Mouse (Mus musculus) hindbrain, embryonic 12.5 days (tissue): ENCODE results near the gene Mcm10. TPM values are rescaled to one million over a fixed set of nuclear protein-coding genes. Genes with fewer than 3 reads are reported as not detected.

Experiments
- ATAC-seq: fragments of 200-750 bp; cut with Nextera tagmentation; 2 replicates; pipeline ENCODE4 v1.8.0; 2017; ENCODE audit warnings: moderate TSS enrichment; ENCODE audit not compliant: low FRiP score
- H3K27ac ChIP-seq: fragments of 300-500 bp; sonication (generic); 2 replicates; pipeline ENCODE4 v1.5.1; 2016; ENCODE audit warnings: mild to moderate bottlenecking
- H3K27me3 ChIP-seq: fragments of 300-500 bp; sonication (generic); 2 replicates; pipeline ENCODE4 v1.6.1; 2016; ENCODE audit warnings: mild to moderate bottlenecking
- H3K36me3 ChIP-seq: fragments of 300-500 bp; sonication (generic); 2 replicates; pipeline ENCODE4 v1.6.1; 2016; ENCODE audit warnings: mild to moderate bottlenecking
- H3K4me1 ChIP-seq: fragments of 300-500 bp; sonication (generic); 2 replicates; pipeline ENCODE4 v1.6.1; 2016
- H3K4me2 ChIP-seq: fragments of 300-500 bp; sonication (generic); replicated peaks from 2 replicates; pipeline ENCODE4 v1.6.1; 2016; ENCODE audit warnings: mild to moderate bottlenecking
- H3K4me3 ChIP-seq: fragments of 300-500 bp; sonication (generic); 2 replicates; pipeline ENCODE4 v1.5.1; 2016; ENCODE audit warnings: mild to moderate bottlenecking
- H3K9ac ChIP-seq: fragments of 300-500 bp; sonication (generic); 2 replicates; pipeline ENCODE4 v1.6.1; 2016; ENCODE audit warnings: mild to moderate bottlenecking, moderate library complexity
- H3K9me3 ChIP-seq: fragments of 300-500 bp; sonication (generic); replicated peaks from 2 replicates; pipeline ENCODE4 v1.6.1; 2016; ENCODE audit warnings: mild to moderate bottlenecking
- WGBS: fragments of 180-500 bp; shearing (Covaris S2); methylation state at CpG from one replicate; pipeline ENCODE4 v1.1.7; 2016; 5-methylcytosine and 5-hydroxymethylcytosine counted together
- polyA plus RNA-seq: library from polyadenylated mRNA; unstranded; fragments of >200 nt; fragmentation: Nextera tagmentation; extraction: Ambion mirVana; gene quantifications from 2 replicates; pipeline ENCODE4 v1.2.1, GENCODE M21; 2016

Mcm10 gene
- polyA plus RNA-seq, 1 experiment from 2014 or later: 23.1 TPM

- ATAC-seq: no peak
- no peaks in the 10 kb centered on the region for H3K9me3 ChIP-seq
- WGBS: 93% methylated on average over 12 of the region's 12 CpGs
Measured at GRCm38 (mm10) chr2:5040281-5041161, 27.9 kb upstream of the Mcm10 start.

GRCm38 (mm10) chr2:5039350-5040170 lies 27.0 kb upstream of the Mcm10 start:
- Histone ChIP-seq H3K9me3 (no peaks in the 10 kb centered on the region), H3K4me2 (no peak overlapping the region), H3K27ac (no peak overlapping the region), H3K4me1 (0 out of 2 replicates have a peak, but pooled peaks cover 7% of the 10 kb centered on the region), H3K9ac (no peak overlapping the region), H3K4me3 (no peak overlapping the region), H3K27me3 (0 out of 2 replicates have a peak, but pooled peaks cover 2% of the 10 kb centered on the region), H3K36me3 (no peaks in the 10 kb centered on the region)
- ATAC-seq: no peak
- 87% methylated on average over 13 of the region's 13 CpGs for WGBS

More at GRCm38 (mm10) chr2:5040281-5041161, 27.9 kb upstream of the Mcm10 start:
- no peak overlapping the region for H3K27ac ChIP-seq
- 0 out of 2 replicates have a peak, but pooled peaks cover 2% of the 10 kb centered on the region for H3K27me3 ChIP-seq
- no peak overlapping the region for H3K4me3 ChIP-seq
- no peak overlapping the region for H3K4me2 ChIP-seq
- no peaks in the 10 kb centered on the region for H3K36me3 ChIP-seq
- 0 out of 2 replicates have a peak, but pooled peaks cover 11% of the 10 kb centered on the region for H3K4me1 ChIP-seq
- H3K9ac ChIP-seq: no peak overlapping the region

- Histone ChIP-seq H3K4me1 (0 out of 2 replicates have a peak, but pooled peaks cover 7% of the 10 kb centered on the region), H3K36me3 (no peaks in the 10 kb centered on the region), H3K27me3 (0 out of 2 replicates have a peak, but pooled peaks cover under 1% of the 10 kb centered on the region), H3K9me3 (no peaks in the 10 kb centered on the region), H3K4me2 (no peak overlapping the region), H3K4me3 (no peak overlapping the region), H3K27ac (no peak overlapping the region), H3K9ac (no peak overlapping the region)
- 60% methylated on average over 5 of the region's 5 CpGs for WGBS
- ATAC-seq: peak; percentile 56; the same call in 1 of the 2 replicates
Measured at GRCm38 (mm10) chr2:5038320-5038719, 25.7 kb upstream of the Mcm10 start.

GRCm38 (mm10) chr2:5037390-5037789 lies 24.8 kb upstream of the Mcm10 start:
- Histone ChIP-seq H3K4me3 (no peak overlapping the region), H3K27me3 (no peaks in the 10 kb centered on the region), H3K27ac (no peak overlapping the region), H3K9ac (no peak overlapping the region), H3K4me2 (no peak overlapping the region), H3K36me3 (no peaks in the 10 kb centered on the region), H3K9me3 (no peaks in the 10 kb centered on the region), H3K4me1 (0 out of 2 replicates have a peak, but pooled peaks cover 7% of the 10 kb centered on the region)
- 45% methylated on average over 3 of the region's 3 CpGs for WGBS
- ATAC-seq: no peak

- ATAC-seq: no peak
- no peak overlapping the region for H3K4me2 ChIP-seq
- H3K27ac ChIP-seq: no peak overlapping the region
- no peaks in the 10 kb centered on the region for H3K9me3 ChIP-seq
- 82% methylated on average over 10 of the region's 10 CpGs for WGBS
- H3K4me3 ChIP-seq: no peak overlapping the region
- H3K9ac ChIP-seq: no peak overlapping the region
- H3K27me3 ChIP-seq: no peaks in the 10 kb centered on the region
- 0 out of 2 replicates have a peak, but pooled peaks cover 7% of the 10 kb centered on the region for H3K4me1 ChIP-seq
- no peaks in the 10 kb centered on the region for H3K36me3 ChIP-seq
Measured at GRCm38 (mm10) chr2:5036411-5037076, 24.0 kb upstream of the Mcm10 start.

GRCm38 (mm10) chr2:5035241-5035640 lies 22.6 kb upstream of the Mcm10 start:
- 0 out of 2 replicates have a peak, but pooled peaks cover 7% of the 10 kb centered on the region for H3K4me1 ChIP-seq
- H3K9ac ChIP-seq: no peak overlapping the region
- no peaks in the 10 kb centered on the region for H3K27me3 ChIP-seq
- no peak for ATAC-seq
- H3K9me3 ChIP-seq: no peaks in the 10 kb centered on the region
- 87% methylated on average over 9 of the region's 9 CpGs for WGBS
- H3K36me3 ChIP-seq: no peaks in the 10 kb centered on the region
- no peak overlapping the region for H3K4me3 ChIP-seq
- H3K4me2 ChIP-seq: no peak overlapping the region
- H3K27ac ChIP-seq: no peak overlapping the region

GRCm38 (mm10) chr2:5034801-5035200 lies 22.2 kb upstream of the Mcm10 start:
- ATAC-seq: no peak
- Histone ChIP-seq H3K36me3 (no peaks in the 10 kb centered on the region), H3K27ac (no peak overlapping the region), H3K27me3 (no peaks in the 10 kb centered on the region), H3K9ac (no peak overlapping the region), H3K9me3 (no peaks in the 10 kb centered on the region), H3K4me3 (no peak overlapping the region), H3K4me1 (0 out of 2 replicates have a peak, but pooled peaks cover 7% of the 10 kb centered on the region), H3K4me2 (no peak overlapping the region)
- 89% methylated on average over 8 of the region's 8 CpGs for WGBS

- Histone ChIP-seq H3K4me2 (no peak overlapping the region), H3K4me3 (no peak overlapping the region), H3K36me3 (no peaks in the 10 kb centered on the region), H3K4me1 (0 out of 2 replicates have a peak, but pooled peaks cover 7% of the 10 kb centered on the region), H3K27ac (no peak overlapping the region), H3K9me3 (no peaks in the 10 kb centered on the region), H3K9ac (no peak overlapping the region), H3K27me3 (no peaks in the 10 kb centered on the region)
- WGBS: 65% methylated on average over 15 of the region's 15 CpGs
- ATAC-seq: no peak
Measured at GRCm38 (mm10) chr2:5033546-5034420, 21.2 kb upstream of the Mcm10 start.

- Histone ChIP-seq H3K4me1 (0 out of 2 replicates have a peak, but pooled peaks cover under 1% of the 10 kb centered on the region), H3K27ac (no peak overlapping the region), H3K27me3 (no peaks in the 10 kb centered on the region), H3K9ac (no peak overlapping the region), H3K4me3 (no peak overlapping the region), H3K36me3 (no peaks in the 10 kb centered on the region), H3K9me3 (no peaks in the 10 kb centered on the region), H3K4me2 (no peak overlapping the region)
- 82% methylated on average over 5 of the region's 5 CpGs for WGBS
- ATAC-seq: no peak
Measured at GRCm38 (mm10) chr2:5032665-5033064, 20.1 kb upstream of the Mcm10 start.

- no peaks in the 10 kb centered on the region for H3K27me3 ChIP-seq
- H3K9me3 ChIP-seq: no peaks in the 10 kb centered on the region
- no peak overlapping the region for H3K27ac ChIP-seq
- no peak for ATAC-seq
- H3K36me3 ChIP-seq: no peaks in the 10 kb centered on the region
- no peaks in the 10 kb centered on the region for H3K4me1 ChIP-seq
- no peak overlapping the region for H3K4me3 ChIP-seq
- no peak overlapping the region for H3K9ac ChIP-seq
- H3K4me2 ChIP-seq: no peak overlapping the region
- WGBS: 85% methylated on average over 7 of the region's 7 CpGs
Measured at GRCm38 (mm10) chr2:5031215-5031614, 18.6 kb upstream of the Mcm10 start.

GRCm38 (mm10) chr2:5029808-5030207 lies 17.2 kb upstream of the Mcm10 start:
- H3K27me3 ChIP-seq: no peaks in the 10 kb centered on the region
- H3K36me3 ChIP-seq: no peaks in the 10 kb centered on the region
- no peak overlapping the region for H3K4me3 ChIP-seq
- ATAC-seq: no peak
- H3K9ac ChIP-seq: no peak overlapping the region
- no peak overlapping the region for H3K4me2 ChIP-seq
- WGBS: 88% methylated on average over 4 of the region's 4 CpGs
- H3K4me1 ChIP-seq: no peaks in the 10 kb centered on the region
- no peak overlapping the region for H3K27ac ChIP-seq
- 0 out of 2 replicates have a peak, but pooled peaks cover 3% of the 10 kb centered on the region for H3K9me3 ChIP-seq
